Mouse (Mus musculus) neural tube, embryonic 14.5 days (tissue): ENCODE measurements at regions not wholly inside any gene's neighbourhood (a gene's known extent, or its start where the extent isn't known, plus 50 kb on each side); places are given as distances from the start of the nearest gene placed in this dataset.
"Not testable (repeated sequence)": the region's sequence is repeated elsewhere in the genome, so short reads cannot be mapped to it uniquely, and the experiment has no call there.

Experiments used
- ATAC-seq: fragments of 200-750 bp; cut with Nextera tagmentation; 2 replicates; pipeline ENCODE4 v1.8.0; 2017; ENCODE audit warnings: low read depth, mild to moderate bottlenecking, moderate TSS enrichment, moderate library complexity
- H3K27ac ChIP-seq: fragments of 300-500 bp; sonication (generic); 2 replicates; pipeline ENCODE4 v1.5.1; 2014; ENCODE audit warnings: low read depth, mild to moderate bottlenecking, control low read depth, low read length, moderate library complexity, mixed read lengths
- H3K27me3 ChIP-seq: fragments of 300-500 bp; sonication (generic); 2 replicates; pipeline ENCODE4 v1.6.1; 2014; ENCODE audit warnings: low read length; ENCODE audit not compliant: control insufficient read depth, insufficient read depth
- H3K36me3 ChIP-seq: fragments of 300-500 bp; sonication (generic); 2 replicates; pipeline ENCODE4 v1.6.1; 2014; ENCODE audit warnings: low read length, mixed read lengths; ENCODE audit not compliant: control insufficient read depth, insufficient read depth
- H3K4me1 ChIP-seq: fragments of 300-500 bp; sonication (generic); 2 replicates; pipeline ENCODE4 v1.6.1; 2014; ENCODE audit warnings: low read length; ENCODE audit not compliant: control insufficient read depth, insufficient read depth
- H3K4me2 ChIP-seq: fragments of 300-500 bp; sonication (generic); 2 replicates; pipeline ENCODE4 v1.6.1; 2014; ENCODE audit warnings: mild to moderate bottlenecking, low read depth, low read length, control low read depth
- H3K4me3 ChIP-seq: fragments of 300-500 bp; sonication (generic); 2 replicates; pipeline ENCODE4 v1.5.1; 2014; ENCODE audit warnings: low read depth, low read length, control low read depth, mixed read lengths
- H3K9ac ChIP-seq: fragments of 300-500 bp; sonication (generic); replicated peaks from 2 replicates; pipeline ENCODE4 v1.6.1; 2014; ENCODE audit warnings: low read depth, mild to moderate bottlenecking, control low read depth, low read length, mixed read lengths
- H3K9me3 ChIP-seq: fragments of 300-500 bp; sonication (generic); 2 replicates; pipeline ENCODE4 v1.6.1; 2016; ENCODE audit warnings: low read length; ENCODE audit not compliant: control insufficient read depth
- WGBS: fragments of 180-500 bp; shearing (Covaris S2); extraction: QIAGEN DNeasy Blood & Tissue Kit; methylation state at CpG from one replicate; pipeline ENCODE4 v1.1.7; 2014; 5-methylcytosine and 5-hydroxymethylcytosine counted together

GRCm38 (mm10) chr14:37571971-37572370 lies 436.9 kb upstream of the Ghitm start:
- Histone ChIP-seq H3K9ac (no peak overlapping the region), H3K9me3 (no peaks in the 10 kb centered on the region), H3K36me3 (no peaks in the 10 kb centered on the region), H3K4me2 (no peak overlapping the region), H3K27ac (no peak overlapping the region), H3K27me3 (no peaks in the 10 kb centered on the region), H3K4me3 (no peak overlapping the region), H3K4me1 (no peaks in the 10 kb centered on the region)
- no peak for ATAC-seq
- WGBS = 83% methylated on average over 6 of the region's 6 CpGs

GRCm38 (mm10) chr14:37558258-37558657 lies 423.2 kb upstream of the Ghitm start:
- Histone ChIP-seq H3K9me3 (no peaks in the 10 kb centered on the region), H3K36me3 (no peaks in the 10 kb centered on the region), H3K27ac (no peak overlapping the region), H3K27me3 (no peaks in the 10 kb centered on the region), H3K4me3 (no peak overlapping the region), H3K9ac (no peak overlapping the region), H3K4me1 (no peaks in the 10 kb centered on the region), H3K4me2 (no peak overlapping the region)
- WGBS = 86% methylated on average over 5 of the region's 5 CpGs
- no peak for ATAC-seq

GRCm38 (mm10) chr14:37523616-37524015 lies 388.5 kb upstream of the Ghitm start:
- H3K36me3 ChIP-seq = no peaks in the 10 kb centered on the region
- H3K9me3 ChIP-seq = no peaks in the 10 kb centered on the region
- H3K4me2 ChIP-seq = no peak overlapping the region
- no peak overlapping the region for H3K27ac ChIP-seq
- no peaks in the 10 kb centered on the region for H3K27me3 ChIP-seq
- H3K4me1 ChIP-seq = no peaks in the 10 kb centered on the region
- no peak overlapping the region for H3K4me3 ChIP-seq
- no peak overlapping the region for H3K9ac ChIP-seq
- ATAC-seq = no peak

GRCm38 (mm10) chr14:37520631-37521030 lies 385.6 kb upstream of the Ghitm start:
- H3K4me2 ChIP-seq = not testable (repeated sequence)

GRCm38 (mm10) chr14:37505314-37505713 lies 370.2 kb upstream of the Ghitm start:
- no peaks in the 10 kb centered on the region for H3K4me1 ChIP-seq
- no peaks in the 10 kb centered on the region for H3K9me3 ChIP-seq
- no peak overlapping the region for H3K4me3 ChIP-seq
- no peak for ATAC-seq
- H3K9ac ChIP-seq = no peak overlapping the region
- WGBS = 73% methylated on average over 5 of the region's 5 CpGs
- no peak overlapping the region for H3K4me2 ChIP-seq
- H3K27ac ChIP-seq = no peak overlapping the region
- no peaks in the 10 kb centered on the region for H3K36me3 ChIP-seq
- no peaks in the 10 kb centered on the region for H3K27me3 ChIP-seq

More at GRCm38 (mm10) chr14:37520631-37521030, 385.6 kb upstream of the Ghitm start:
- H3K9ac ChIP-seq, H3K4me1 ChIP-seq, H3K4me3 ChIP-seq, H3K27ac ChIP-seq, H3K36me3 ChIP-seq, H3K27me3 ChIP-seq, ATAC-seq, H3K9me3 ChIP-seq: not testable (repeated sequence)
- 88% methylated on average over 3 of the region's 3 CpGs for WGBS

- H3K27me3 ChIP-seq = no peaks in the 10 kb centered on the region
- H3K36me3 ChIP-seq = no peaks in the 10 kb centered on the region
- no peak overlapping the region for H3K9ac ChIP-seq
- H3K27ac ChIP-seq = no peak overlapping the region
- no peaks in the 10 kb centered on the region for H3K4me1 ChIP-seq
- ATAC-seq = no peak
- H3K4me3 ChIP-seq = no peak overlapping the region
- no peaks in the 10 kb centered on the region for H3K9me3 ChIP-seq
- 45% methylated on average over 4 of the region's 4 CpGs for WGBS
- no peak overlapping the region for H3K4me2 ChIP-seq
Observed at GRCm38 (mm10) chr14:37490711-37491110, 355.6 kb upstream of the Ghitm start.

- Histone ChIP-seq H3K36me3 (no peaks in the 10 kb centered on the region), H3K27ac (no peak overlapping the region), H3K27me3 (no peaks in the 10 kb centered on the region), H3K9me3 (no peaks in the 10 kb centered on the region), H3K4me3 (no peak overlapping the region), H3K4me1 (no peaks in the 10 kb centered on the region), H3K4me2 (no peak overlapping the region), H3K9ac (no peak overlapping the region)
- 88% methylated on average over 8 of the region's 8 CpGs for WGBS
- no peak for ATAC-seq
Observed at GRCm38 (mm10) chr14:37485292-37485691, 350.2 kb upstream of the Ghitm start.

GRCm38 (mm10) chr14:37477599-37477998 lies 342.5 kb upstream of the Ghitm start:
- no peak overlapping the region for H3K27ac ChIP-seq
- no peak overlapping the region for H3K4me2 ChIP-seq
- no peaks in the 10 kb centered on the region for H3K36me3 ChIP-seq
- H3K9me3 ChIP-seq = no peaks in the 10 kb centered on the region
- no peak overlapping the region for H3K4me3 ChIP-seq
- no peak overlapping the region for H3K9ac ChIP-seq
- H3K27me3 ChIP-seq = no peaks in the 10 kb centered on the region
- H3K4me1 ChIP-seq = no peaks in the 10 kb centered on the region
- ATAC-seq = no peak

- H3K4me3 ChIP-seq = no peak overlapping the region
- H3K9me3 ChIP-seq = no peaks in the 10 kb centered on the region
- no peak overlapping the region for H3K4me2 ChIP-seq
- no peaks in the 10 kb centered on the region for H3K27me3 ChIP-seq
- no peak for ATAC-seq
- no peak overlapping the region for H3K27ac ChIP-seq
- no peak overlapping the region for H3K9ac ChIP-seq
- H3K4me1 ChIP-seq = no peaks in the 10 kb centered on the region
- no peaks in the 10 kb centered on the region for H3K36me3 ChIP-seq
- WGBS = 78% methylated on average over 2 of the region's 2 CpGs
Observed at GRCm38 (mm10) chr14:37468711-37469110, 333.6 kb upstream of the Ghitm start.

- Histone ChIP-seq H3K9me3 (no peaks in the 10 kb centered on the region), H3K4me2 (no peak overlapping the region), H3K9ac (no peak overlapping the region), H3K27me3 (no peaks in the 10 kb centered on the region), H3K36me3 (no peaks in the 10 kb centered on the region), H3K4me3 (no peak overlapping the region), H3K27ac (no peak overlapping the region), H3K4me1 (no peaks in the 10 kb centered on the region)
- WGBS = 90% methylated on average over 2 of the region's 2 CpGs
- no peak for ATAC-seq
Observed at GRCm38 (mm10) chr14:37440874-37441273, 305.8 kb upstream of the Ghitm start.
